Mouse (Mus musculus) left cerebral cortex, adult 2 months (tissue): ENCODE results near the gene Tbcc. TPM values are rescaled to one million over a fixed set of nuclear protein-coding genes. Genes with fewer than 3 reads are reported as not detected.
"Not testable (repeated sequence)": the region's sequence is repeated elsewhere in the genome, so short reads cannot be mapped to it uniquely, and the experiment has no call there.

ENCODE experiments used
- DNase-seq, 2 experiments: peaks; one replicate each; pipeline ENCODE4 v3.0.0; 2021 to 2022; ENCODE audit warnings: low spot score in 2 of 2, mixed read lengths in 1 of 2; ENCODE audit errors: extremely low spot score in 1 of 2
- H3K27ac ChIP-seq: fragments of 200-600 bp; 2 replicates; pipeline ENCODE4 v1.8.1; 2022
- H3K4me3 ChIP-seq: fragments of 200-600 bp; 2 replicates; pipeline ENCODE4 v1.8.1; 2022
- CTCF ChIP-seq: fragments of 200-600 bp; IDR thresholded peaks from 2 replicates; pipeline ENCODE4 v1.8.1; 2022; ENCODE audit warnings: antibody characterized with exemption, mild to moderate bottlenecking, moderate library complexity
- intact Hi-C: fragments of 180-260 bp; cut with DNase I; formaldehyde crosslinking; loops from one replicate; pipeline ENCODE4 v1.15.1; 2025
- long read RNA-seq, 2 experiments: library from polyadenylated mRNA; stranded (forward); transcript quantifications; one replicate each; pipeline ENCODE4 v2.0.0; 2021; ENCODE audit warnings: borderline mapping rate in 2 of 2
- total RNA-seq, 2 experiments: library from RNA; stranded (reverse); gene quantifications; 2 replicates each; pipeline ENCODE4 v1.2.3; 2021

Tbcc gene
- 10 to 100 TPM; 30.9 to 35.3 TPM for total RNA-seq
- long read RNA-seq, experiment 1, transcript Tbcc-201 (1 exons, 1,164 nt), result major isoform, 70 of 76 reads
- long read RNA-seq, experiment 1, partial matches to known transcripts, result 0 of 76 reads
- long read RNA-seq, experiment 1, other reads (novel, unspliced or antisense), result 6 of 76 reads
- long read RNA-seq, experiment 2, transcript Tbcc-201 (1 exons, 1,164 nt), result major isoform, 37 of 38 reads
- long read RNA-seq, experiment 2, partial matches to known transcripts, result 0 of 38 reads
- long read RNA-seq, experiment 2, other reads (novel, unspliced or antisense), result 1 of 38 reads

DNA sequence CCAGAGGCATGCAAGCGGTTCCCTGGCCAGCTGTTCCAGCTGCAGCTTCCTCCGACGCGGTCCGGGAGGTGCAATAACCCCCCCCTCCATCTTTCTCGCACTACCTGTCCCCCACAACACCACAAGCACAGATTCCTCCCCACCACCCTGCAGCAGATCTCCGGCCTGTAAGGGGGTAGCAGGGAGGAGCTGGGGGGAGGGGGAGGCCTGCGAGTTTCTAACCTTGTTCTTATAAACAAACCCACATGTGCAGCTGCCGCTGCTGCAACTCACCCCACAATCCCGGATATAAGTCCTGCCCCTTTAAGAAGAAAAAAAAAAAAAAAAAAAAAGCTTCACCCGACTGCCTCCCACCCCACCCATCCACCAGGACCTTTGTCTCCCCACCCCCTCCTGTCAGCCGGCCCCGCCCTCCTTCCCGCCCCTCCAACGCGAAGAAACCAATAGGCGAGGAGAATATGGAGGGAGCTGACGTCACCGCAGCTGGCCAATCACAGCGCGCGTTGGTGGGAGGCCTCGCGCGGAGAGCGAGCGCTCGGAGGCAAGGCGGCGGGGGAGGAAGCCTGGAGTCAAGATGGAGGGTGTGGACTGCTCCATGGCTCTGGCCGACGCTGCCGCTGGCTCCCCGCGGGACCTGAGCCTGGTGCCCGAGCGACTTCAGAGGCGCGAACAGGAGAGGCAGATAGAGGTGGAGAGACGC, at the start of gene Tbcc:
TSS of gene Tbcc (plus strand) at position 569 of the 700 bp plus-strand sequence.
- Histone ChIP-seq H3K4me3 (peak within 1 kb of the TSS; percentile 79), H3K27ac (peak within 1 kb of the TSS; percentile 99)
- no peak for TF ChIP-seq CTCF
- intact Hi-C loops, result loop anchor here (1.0 to 5.0 kb wide), 2 partner anchors 42 to 108 kb away; partner anchors contain the start of gene Rpl7l1
- DNase-seq, result peak; percentile 96 to 97

DNA sequence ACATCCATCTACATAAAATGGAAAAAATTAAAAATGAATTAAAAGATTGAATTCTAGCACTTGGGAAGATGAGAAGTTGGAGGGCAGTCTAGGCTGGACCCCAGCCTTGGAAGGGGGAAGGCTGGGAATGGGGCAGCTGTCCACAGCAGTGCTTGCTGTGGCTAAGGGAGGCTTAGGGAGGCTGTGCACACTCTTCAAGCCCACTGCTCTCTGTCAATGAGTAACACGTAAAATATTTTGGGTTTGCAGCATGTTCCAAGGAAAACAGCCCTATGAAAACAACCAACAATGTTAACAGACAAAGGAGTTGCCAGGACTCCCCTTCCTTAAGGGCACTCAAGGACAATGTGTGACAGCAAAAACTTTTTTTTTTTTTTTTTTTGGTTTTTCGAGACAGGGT, 47.5 kb upstream of the Tbcc start:
- no peak for DNase-seq
- no peak for TF ChIP-seq CTCF
- Histone ChIP-seq H3K27ac (no peak overlapping the region), H3K4me3 (no peak overlapping the region)
- intact Hi-C loops, result no loop called here

- TF ChIP-seq CTCF, result no peak
- Histone ChIP-seq H3K27ac (no peak overlapping the region), H3K4me3 (no peak overlapping the region)
- no peak for DNase-seq
- intact Hi-C loops, result no loop called here
Measured at GRCm38 (mm10) chr17:46843716-46844115, 46.8 kb upstream of the Tbcc start.

DNA sequence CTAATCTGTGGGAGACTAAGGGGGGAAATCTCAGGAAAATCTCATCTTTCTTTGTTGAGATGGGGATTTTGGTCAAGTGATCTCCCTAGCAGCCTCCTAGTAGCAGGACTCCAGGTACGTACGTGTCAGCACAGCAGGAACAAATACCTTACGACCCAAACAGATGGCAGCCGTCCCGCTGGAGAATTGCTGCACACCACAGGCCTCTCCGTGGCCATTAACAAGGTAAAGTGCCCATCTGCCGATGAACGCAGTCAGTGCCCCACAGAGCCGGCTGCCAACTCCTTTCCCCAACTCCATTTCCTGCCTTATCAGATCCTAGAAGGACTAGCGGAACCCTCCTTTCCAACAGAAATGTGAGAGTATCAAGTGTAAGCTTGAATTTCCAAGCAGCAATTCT, 45.7 kb upstream of the Tbcc start:
- no peak for DNase-seq
- no peak for TF ChIP-seq CTCF
- H3K4me3 ChIP-seq, result no peak overlapping the region
- no peak overlapping the region for H3K27ac ChIP-seq
- intact Hi-C loops, result no loop called here

- no peak for DNase-seq
Measured at GRCm38 (mm10) chr17:46845262-46845661, 45.2 kb upstream of the Tbcc start.

DNA sequence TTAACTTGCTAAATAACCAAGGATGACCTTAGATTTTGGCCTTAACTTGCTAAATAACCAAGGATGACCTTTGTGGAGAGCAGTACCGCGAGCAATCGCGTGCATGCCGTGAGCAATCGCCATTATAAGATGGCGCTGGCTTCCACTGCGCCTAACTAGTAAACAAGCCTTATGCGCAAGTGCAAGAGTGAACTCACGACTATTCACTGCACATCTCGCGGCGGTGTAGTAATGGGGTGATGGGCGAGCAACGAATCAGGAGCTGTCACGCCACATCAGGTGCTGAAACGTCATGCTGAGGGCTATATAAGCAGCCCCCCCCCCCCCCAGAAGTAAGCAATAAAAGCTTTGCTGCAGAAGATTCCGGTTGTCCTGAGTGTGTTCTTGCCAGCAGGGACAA, 43.9 kb upstream of the Tbcc start:
- H3K27ac ChIP-seq, intact Hi-C loops, DNase-seq, H3K4me3 ChIP-seq: not testable (repeated sequence)

More at GRCm38 (mm10) chr17:46845262-46845661, 45.2 kb upstream of the Tbcc start:
- no peak overlapping the region for H3K27ac ChIP-seq
- intact Hi-C loops, result no loop called here
- TF ChIP-seq CTCF, result no peak
- H3K4me3 ChIP-seq, result no peak overlapping the region

DNA sequence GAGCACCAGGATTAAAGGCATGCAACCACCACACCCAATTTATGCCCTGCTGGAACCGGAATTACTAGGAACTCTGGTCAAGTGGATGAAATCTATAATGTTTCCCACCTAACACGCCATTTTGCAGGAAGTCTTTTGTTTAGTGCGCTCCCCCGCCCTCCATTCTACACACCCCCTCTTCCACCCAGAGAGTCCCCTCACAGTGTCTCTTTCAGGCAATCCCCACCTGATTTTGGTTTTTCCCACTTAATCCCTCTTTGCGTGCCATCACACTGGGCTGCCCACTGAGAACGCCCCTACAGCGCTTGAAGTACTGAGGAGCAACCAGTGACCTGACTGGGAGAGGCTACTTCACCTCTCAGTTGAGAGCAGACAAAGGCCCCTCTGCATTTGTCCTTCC, 43.3 kb upstream of the Tbcc start:
- TF ChIP-seq CTCF, result no peak
- intact Hi-C loops, result no loop called here
- DNase-seq, result no peak
- Histone ChIP-seq H3K27ac (no peak overlapping the region), H3K4me3 (no peak overlapping the region)

DNA sequence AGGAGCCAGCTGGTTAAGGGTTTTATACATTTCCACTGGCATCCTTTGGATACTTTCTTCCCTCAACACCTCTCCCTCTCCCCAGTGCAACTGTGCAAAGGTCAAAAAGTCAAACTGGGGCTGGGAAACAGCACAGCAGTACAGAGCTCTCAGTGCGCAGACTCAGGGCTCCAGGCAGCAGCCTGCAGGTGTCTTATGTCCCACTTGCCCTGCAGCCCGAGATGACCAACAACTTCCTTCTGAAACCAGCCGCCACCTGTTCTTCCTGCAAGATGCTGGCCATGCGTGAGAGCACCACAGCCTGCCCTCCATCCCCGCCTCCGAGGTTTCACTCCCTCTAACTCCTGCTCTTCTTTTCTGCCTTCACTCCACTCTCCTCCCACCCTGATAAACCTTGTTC, 37.8 kb upstream of the Tbcc start:
- intact Hi-C loops, result no loop called here
- TF ChIP-seq CTCF, result no peak
- Histone ChIP-seq H3K27ac (no peak overlapping the region), H3K4me3 (no peak overlapping the region)
- DNase-seq, result no peak

- Histone ChIP-seq H3K27ac (no peak overlapping the region), H3K4me3 (no peak overlapping the region)
- intact Hi-C loops, result no loop called here
- DNase-seq, result peak; percentile 35 to 47
- TF ChIP-seq CTCF, result no peak
Measured at GRCm38 (mm10) chr17:46853281-46853680, 37.2 kb upstream of the Tbcc start.

- Histone ChIP-seq H3K4me3 (no peak overlapping the region), H3K27ac (peak overlapping the region; percentile 6; the same call in 1 of the 2 replicates)
- no peak for DNase-seq
- TF ChIP-seq CTCF, result no peak
- intact Hi-C loops, result no loop called here
Measured at GRCm38 (mm10) chr17:46854096-46854495, 36.4 kb upstream of the Tbcc start.

DNA sequence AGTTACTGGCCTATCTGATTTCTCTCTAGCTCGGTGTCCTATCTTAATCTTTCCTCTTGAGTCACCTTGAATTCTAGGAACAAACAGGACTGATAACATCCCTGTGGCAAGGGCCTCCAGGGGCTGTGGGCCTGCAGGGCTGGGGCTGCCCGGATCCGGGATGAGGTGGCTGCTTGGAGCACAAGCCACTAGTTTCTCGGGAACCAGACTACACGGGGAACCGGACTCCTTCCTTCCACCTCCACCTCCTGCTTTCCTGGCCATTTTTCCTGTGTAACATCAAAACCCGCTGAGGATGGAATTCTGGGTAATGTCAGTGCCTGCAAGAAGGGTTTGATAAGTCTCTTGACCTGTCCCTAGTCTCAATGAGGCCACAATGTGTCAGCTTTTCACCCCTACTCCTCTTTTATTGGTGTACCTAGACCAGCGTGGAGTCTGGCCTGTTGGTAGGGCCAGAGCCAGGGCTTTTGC, 35.8 kb upstream of the Tbcc start:
- no peak for TF ChIP-seq CTCF
- no peak for DNase-seq
- Histone ChIP-seq H3K4me3 (peak overlapping the region; percentile 95), H3K27ac (peak overlapping the region; percentile 63; the same call in 1 of the 2 replicates)
- intact Hi-C loops, result no loop called here

DNA sequence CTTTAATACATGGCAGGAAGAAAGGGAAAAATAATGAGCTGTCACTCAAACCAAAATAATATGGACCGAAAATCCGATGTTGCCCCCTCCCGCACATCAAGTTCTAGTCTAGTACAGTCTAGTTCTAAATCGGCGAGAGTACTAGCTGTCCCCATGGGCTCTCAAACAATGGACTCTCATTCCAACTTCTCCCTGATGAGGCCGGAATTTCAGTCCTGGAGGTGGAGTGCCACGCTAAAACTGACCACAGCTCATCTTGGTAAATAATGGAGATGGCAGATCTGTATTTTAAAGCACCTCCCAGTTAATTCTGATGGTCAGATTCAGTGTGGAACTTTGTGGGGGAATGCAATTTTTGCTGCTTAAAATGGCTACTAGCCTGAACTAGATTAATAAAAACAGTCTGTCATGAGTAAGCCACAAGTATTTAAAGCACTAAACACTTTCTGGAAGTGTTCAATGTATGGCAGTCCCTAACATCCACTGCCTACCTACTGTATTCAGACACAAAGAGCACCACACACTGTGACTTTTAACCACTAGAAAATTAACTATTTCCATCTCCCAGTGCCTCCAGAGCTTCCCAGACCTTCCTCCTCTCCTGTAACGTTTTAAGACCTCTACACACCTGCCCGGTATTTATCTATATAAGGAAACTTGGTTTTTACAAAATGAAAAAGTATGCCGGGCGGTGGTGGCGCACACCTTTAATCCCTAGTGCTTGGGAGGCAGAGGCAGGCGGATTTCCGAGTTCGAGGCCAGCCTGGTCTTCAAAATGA, 35.0 kb upstream of the Tbcc start:
- no peak for DNase-seq
- TF ChIP-seq CTCF, result no peak
- Histone ChIP-seq H3K4me3 (peak overlapping the region; percentile 95), H3K27ac (peak overlapping the region; percentile 100)
- intact Hi-C loops, result loop anchor here (2.0 kb wide), 1 partner anchor 73 kb away; the partner anchor contains the start of gene Rpl7l1
